Mouse (Mus musculus): Measurements from ENCODE around the gene Fam50a. TPM values are rescaled to one million over a fixed set of nuclear protein-coding genes. Genes with fewer than 3 reads are reported as not detected.

Fam50a gene
- 6.4 and 10.4 TPM in 2 replicates for polyA plus RNA-seq (2012; rRNA removed)

- peak within 1 kb of the TSS; percentile 99 for H3K4me3 ChIP-seq (ENCODE audit: low read depth, low read length)
- peak within 1 kb of the TSS; percentile 86 for H3K27ac ChIP-seq (ENCODE audit: insufficient read depth, low read depth, low read length)
- H3K27me3 ChIP-seq (ENCODE audit: control insufficient read depth, insufficient read depth, low read length): no peaks in the 10 kb centered on the region
- H3K36me3 ChIP-seq (ENCODE audit: control insufficient read depth, insufficient read depth, low read length): peaks cover 23% of the 10 kb centered on the region
- peaks cover 4% of the 10 kb centered on the region; the same call in 1 of the 2 replicates for H3K4me1 ChIP-seq (ENCODE audit: control insufficient read depth, insufficient read depth, insufficient read length, low read length)
- 17% methylated on average over 59 of the region's 59 CpGs for WGBS
- TF ChIP-seq POLR2A (IDR thresholded peaks at IDR 0.05; ENCODE audit: low read depth, low read length) (no peak), CTCF (IDR thresholded peaks at IDR 0.05; ENCODE audit: extremely low read depth, insufficient read length, insufficient replicate concordance, low read depth, low read length) (no peak)
Measured at GRCm38 (mm10) chrX:74312540-74313464, at the start of gene Fam50a. Fam50a (plus strand) TSS chrX:74313033.

- TF ChIP-seq CTCF (IDR thresholded peaks at IDR 0.05; ENCODE audit: extremely low read depth, insufficient read length, insufficient replicate concordance, low read depth, low read length): no peak
- no peak for TF ChIP-seq POLR2A (IDR thresholded peaks at IDR 0.05; ENCODE audit: low read depth, low read length)
- peaks cover 4% of the 10 kb centered on the region; the same call in 1 of the 2 replicates for H3K4me1 ChIP-seq (ENCODE audit: control insufficient read depth, insufficient read depth, insufficient read length, low read length)
- H3K4me3 ChIP-seq (ENCODE audit: low read depth, low read length): peak overlapping the region; percentile 65
- 35% methylated on average over 3 of the region's 3 CpGs for WGBS
- H3K27ac ChIP-seq (ENCODE audit: insufficient read depth, low read depth, low read length): peak overlapping the region; percentile 96
- peaks cover 10% of the 10 kb centered on the region for H3K36me3 ChIP-seq (ENCODE audit: control insufficient read depth, insufficient read depth, low read length)
- H3K27me3 ChIP-seq (ENCODE audit: control insufficient read depth, insufficient read depth, low read length): no peaks in the 10 kb centered on the region
Measured at GRCm38 (mm10) chrX:74269736-74270061, 43.1 kb upstream of the Fam50a start.

DNA sequence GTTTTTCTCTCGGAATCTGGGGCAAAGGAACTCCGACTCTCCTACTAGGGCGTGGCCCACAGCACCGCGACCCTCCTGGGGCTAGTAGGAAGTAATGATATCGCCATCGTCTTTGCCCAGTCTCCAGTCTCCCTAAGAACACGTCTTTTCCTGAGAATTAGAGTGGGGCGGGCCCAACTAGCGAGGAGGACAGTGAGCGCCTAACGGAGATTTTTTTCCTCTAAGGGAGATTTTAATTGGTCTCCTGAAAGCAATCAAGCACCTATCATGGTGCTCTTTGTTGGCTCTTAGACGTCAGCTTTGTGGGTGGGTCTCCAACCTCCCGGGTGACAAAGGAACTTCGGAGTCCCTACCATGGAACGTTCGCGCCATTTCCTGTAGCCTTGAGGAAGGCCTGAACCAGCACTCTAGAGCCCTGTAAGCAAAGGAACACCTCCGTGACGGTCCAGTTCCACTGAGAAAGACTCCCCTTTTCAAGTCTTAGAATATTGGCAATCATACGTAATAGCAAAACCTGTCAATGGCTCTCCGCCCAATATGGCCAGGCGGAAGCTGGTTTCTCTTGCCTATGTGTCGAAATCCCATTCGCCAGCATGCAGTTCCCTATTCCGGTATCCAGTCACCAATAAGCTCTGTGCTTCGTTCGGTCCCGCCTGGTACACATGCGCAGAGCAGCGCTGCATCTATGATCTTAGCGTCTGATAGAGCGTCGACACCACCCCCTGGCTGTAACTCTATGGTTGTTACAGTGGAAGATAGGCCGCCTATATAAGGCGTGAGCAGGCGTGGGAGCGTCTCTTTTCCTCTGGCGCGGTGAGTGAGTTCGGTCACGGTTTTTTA, 42.6 kb upstream of the Fam50a start, which contains the start of gene Rpl10:
Rpl10 (plus strand) TSS at position 751 of the 840 bp plus-strand sequence.
- TF ChIP-seq CTCF (IDR thresholded peaks at IDR 0.05; ENCODE audit: extremely low read depth, insufficient read length, insufficient replicate concordance, low read depth, low read length) (no peak), POLR2A (IDR thresholded peaks at IDR 0.05; ENCODE audit: low read depth, low read length) (peak; percentile 92)
- H3K27me3 ChIP-seq (ENCODE audit: control insufficient read depth, insufficient read depth, low read length): no peaks in the 10 kb centered on the region
- peak within 1 kb of the TSS; percentile 97 for H3K27ac ChIP-seq (ENCODE audit: insufficient read depth, low read depth, low read length)
- peak within 1 kb of the TSS; percentile 87 for H3K4me3 ChIP-seq (ENCODE audit: low read depth, low read length)
- H3K36me3 ChIP-seq (ENCODE audit: control insufficient read depth, insufficient read depth, low read length): peaks cover 10% of the 10 kb centered on the region
- H3K4me1 ChIP-seq (ENCODE audit: control insufficient read depth, insufficient read depth, insufficient read length, low read length): peaks cover 4% of the 10 kb centered on the region; the same call in 1 of the 2 replicates
- 12% methylated on average over 42 of the region's 42 CpGs for WGBS

DNA sequence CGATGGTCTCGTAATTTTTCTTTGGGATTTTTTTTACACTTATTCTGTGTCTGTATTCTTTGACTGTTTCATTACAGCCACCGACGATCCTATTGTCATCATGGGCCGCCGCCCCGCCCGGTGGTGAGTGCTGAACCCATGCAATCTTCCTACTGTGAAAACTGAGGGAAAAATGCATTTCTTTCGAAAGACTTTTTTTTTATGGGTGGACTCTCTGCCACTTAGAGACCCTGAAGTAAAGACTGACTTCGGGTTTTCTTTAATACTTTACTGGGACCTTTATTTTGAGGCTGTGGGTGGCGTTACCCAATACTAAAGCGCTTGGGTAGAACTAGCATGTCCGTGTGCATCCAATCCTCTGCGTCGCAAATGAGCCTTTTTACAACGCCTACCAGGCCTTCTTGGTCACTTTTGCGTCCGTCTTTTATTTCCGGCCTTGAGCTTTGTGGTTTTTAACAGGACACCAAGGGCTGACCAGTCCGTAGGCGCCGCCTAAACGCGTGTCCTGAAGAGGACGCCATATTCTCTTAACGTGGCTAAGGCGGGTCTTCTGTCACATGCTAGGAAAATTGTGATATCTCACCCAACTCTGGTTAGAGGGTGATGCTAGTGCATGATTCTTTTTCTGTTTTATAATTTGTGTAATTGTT, 41.8 kb upstream of the Fam50a start:
- TF ChIP-seq POLR2A (IDR thresholded peaks at IDR 0.05; ENCODE audit: low read depth, low read length) (no peak), CTCF (IDR thresholded peaks at IDR 0.05; ENCODE audit: extremely low read depth, insufficient read length, insufficient replicate concordance, low read depth, low read length) (no peak)
- Histone ChIP-seq H3K4me1 (ENCODE audit: control insufficient read depth, insufficient read depth, insufficient read length, low read length) (peaks cover 4% of the 10 kb centered on the region; the same call in 1 of the 2 replicates), H3K27me3 (ENCODE audit: control insufficient read depth, insufficient read depth, low read length) (no peaks in the 10 kb centered on the region), H3K36me3 (ENCODE audit: control insufficient read depth, insufficient read depth, low read length) (peaks cover 10% of the 10 kb centered on the region), H3K4me3 (ENCODE audit: low read depth, low read length) (peak overlapping the region; percentile 87), H3K27ac (ENCODE audit: insufficient read depth, low read depth, low read length) (peak overlapping the region; percentile 79)
- 15% methylated on average over 27 of the region's 27 CpGs for WGBS

DNA sequence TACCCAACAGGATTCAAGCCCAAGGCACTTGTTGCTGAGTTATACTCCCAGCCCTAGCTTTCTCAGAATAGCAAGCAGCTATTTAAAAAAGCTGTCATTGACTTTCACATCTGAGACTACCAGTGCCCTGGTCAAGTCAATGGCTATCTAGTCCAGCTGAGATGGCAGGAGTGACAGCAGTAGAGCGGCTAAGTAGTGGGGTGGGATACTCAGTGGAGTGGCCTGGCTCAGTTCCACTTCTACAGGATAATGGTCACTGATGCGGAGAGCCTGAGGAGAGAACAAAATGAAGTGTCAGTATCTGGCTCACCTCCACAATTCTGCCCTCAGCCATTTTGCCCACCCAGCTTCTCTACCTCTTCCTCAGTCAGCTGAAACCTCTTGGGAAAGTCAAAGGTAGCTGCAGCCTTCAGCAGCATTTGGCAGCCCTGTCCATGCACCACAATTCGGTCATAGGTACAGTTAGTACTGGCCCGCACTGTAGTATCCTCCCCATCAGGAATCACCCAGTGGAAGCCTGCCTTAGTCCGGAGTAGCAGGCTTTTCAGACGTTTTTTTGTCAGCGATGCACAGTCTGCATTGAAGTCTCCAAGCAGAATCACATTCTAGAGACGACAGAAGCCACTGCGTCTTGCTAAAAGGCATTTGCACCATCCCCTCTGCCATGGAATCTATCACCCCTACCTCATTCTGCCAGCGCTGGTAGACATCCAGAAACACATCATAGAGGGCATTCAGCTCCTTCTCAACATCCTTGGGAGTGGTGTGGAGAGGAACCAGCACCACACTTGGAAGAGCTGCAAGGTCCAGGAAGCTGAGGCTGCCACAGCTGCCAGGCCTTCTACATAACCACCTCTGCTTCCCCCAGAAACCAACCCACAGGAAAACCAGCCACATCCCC, 39.2 kb upstream of the Fam50a start:
- no peak overlapping the region for H3K27ac ChIP-seq (ENCODE audit: insufficient read depth, low read depth, low read length)
- peaks cover 6% of the 10 kb centered on the region; the same call in 1 of the 2 replicates for H3K4me1 ChIP-seq (ENCODE audit: control insufficient read depth, insufficient read depth, insufficient read length, low read length)
- peaks cover 10% of the 10 kb centered on the region for H3K36me3 ChIP-seq (ENCODE audit: control insufficient read depth, insufficient read depth, low read length)
- 39% methylated on average over 10 of the region's 10 CpGs for WGBS
- H3K27me3 ChIP-seq (ENCODE audit: control insufficient read depth, insufficient read depth, low read length): no peaks in the 10 kb centered on the region
- TF ChIP-seq POLR2A (IDR thresholded peaks at IDR 0.05; ENCODE audit: low read depth, low read length) (no peak), CTCF (IDR thresholded peaks at IDR 0.05; ENCODE audit: extremely low read depth, insufficient read length, insufficient replicate concordance, low read depth, low read length) (no peak)
- no peak overlapping the region for H3K4me3 ChIP-seq (ENCODE audit: low read depth, low read length)

GRCm38 (mm10) chrX:74277916-74278315, 34.9 kb upstream of the Fam50a start:
- H3K27me3 ChIP-seq (ENCODE audit: control insufficient read depth, insufficient read depth, low read length): no peaks in the 10 kb centered on the region
- no peak overlapping the region for H3K4me3 ChIP-seq (ENCODE audit: low read depth, low read length)
- H3K27ac ChIP-seq (ENCODE audit: insufficient read depth, low read depth, low read length): no peak overlapping the region
- peaks cover 4% of the 10 kb centered on the region; the same call in 1 of the 2 replicates for H3K4me1 ChIP-seq (ENCODE audit: control insufficient read depth, insufficient read depth, insufficient read length, low read length)
- no peaks in the 10 kb centered on the region; the same call in 1 of the 2 replicates for H3K36me3 ChIP-seq (ENCODE audit: control insufficient read depth, insufficient read depth, low read length)
- TF ChIP-seq POLR2A (IDR thresholded peaks at IDR 0.05; ENCODE audit: low read depth, low read length): no peak
- no peak for TF ChIP-seq CTCF (IDR thresholded peaks at IDR 0.05; ENCODE audit: extremely low read depth, insufficient read length, insufficient replicate concordance, low read depth, low read length)
- WGBS: 62% methylated on average over 8 of the region's 8 CpGs

All from small intestine, adult 2 months (tissue).